Mouse (Mus musculus) lung, postnatal 0 days (tissue): ENCODE results near the gene Stxbp6.

Experiments used
- CTCF ChIP-seq: IDR thresholded peaks from 2 replicates; pipeline ENCODE4 v1.5.1; 2016; ENCODE audit warnings: antibody characterized with exemption, mild to moderate bottlenecking
- EP300 ChIP-seq: IDR thresholded peaks from 2 replicates; pipeline ENCODE4 v1.6.1; 2016; ENCODE audit warnings: antibody characterized with exemption, mild to moderate bottlenecking, control low read depth

DNA sequence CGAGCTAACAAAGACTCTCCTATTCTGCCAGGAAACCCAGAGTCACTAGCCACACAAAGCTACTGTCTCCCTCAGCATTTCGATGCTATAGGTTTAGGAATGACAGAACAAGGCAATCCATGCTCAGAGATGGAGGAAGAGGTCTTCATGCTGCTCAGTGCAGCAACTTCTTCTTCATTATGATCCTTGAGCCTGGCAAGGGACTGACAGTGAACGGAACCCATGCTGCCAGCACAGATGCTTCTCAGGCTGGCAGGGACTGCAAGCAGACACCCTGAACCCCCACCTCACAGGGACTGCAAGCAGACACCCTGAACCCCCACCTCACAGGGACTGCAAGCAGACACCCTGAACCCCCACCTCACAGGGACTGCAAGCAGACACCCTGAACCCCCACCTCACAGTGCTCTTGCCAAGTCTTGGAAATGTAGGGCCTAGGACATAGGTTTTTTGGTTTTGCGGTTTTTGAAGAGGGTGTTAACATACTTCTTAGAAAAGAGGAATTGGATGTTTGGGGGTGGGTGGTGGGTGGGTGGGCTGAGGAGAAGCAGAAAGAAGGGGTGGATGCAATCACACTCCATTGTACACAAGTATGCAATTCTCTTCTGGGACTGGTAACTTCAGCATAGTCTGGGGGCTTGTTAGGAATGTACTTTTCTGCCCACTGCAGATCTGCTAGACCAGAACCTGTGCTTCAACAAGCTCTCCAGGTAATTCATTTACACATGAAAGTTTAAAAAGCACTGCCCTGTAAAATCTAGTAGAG, 8.1 kb upstream of the Stxbp6 start:
- TF ChIP-seq CTCF: no peak
- no peak for TF ChIP-seq EP300
